Mouse (Mus musculus) lung, postnatal 0 days (tissue): ENCODE measurements around the gene St6galnac3.

Source experiments
- CTCF ChIP-seq: IDR thresholded peaks from 2 replicates; pipeline ENCODE4 v1.5.1; 2016; ENCODE audit warnings: antibody characterized with exemption, mild to moderate bottlenecking
- EP300 ChIP-seq: IDR thresholded peaks from 2 replicates; pipeline ENCODE4 v1.6.1; 2016; ENCODE audit warnings: antibody characterized with exemption, mild to moderate bottlenecking, control low read depth

DNA sequence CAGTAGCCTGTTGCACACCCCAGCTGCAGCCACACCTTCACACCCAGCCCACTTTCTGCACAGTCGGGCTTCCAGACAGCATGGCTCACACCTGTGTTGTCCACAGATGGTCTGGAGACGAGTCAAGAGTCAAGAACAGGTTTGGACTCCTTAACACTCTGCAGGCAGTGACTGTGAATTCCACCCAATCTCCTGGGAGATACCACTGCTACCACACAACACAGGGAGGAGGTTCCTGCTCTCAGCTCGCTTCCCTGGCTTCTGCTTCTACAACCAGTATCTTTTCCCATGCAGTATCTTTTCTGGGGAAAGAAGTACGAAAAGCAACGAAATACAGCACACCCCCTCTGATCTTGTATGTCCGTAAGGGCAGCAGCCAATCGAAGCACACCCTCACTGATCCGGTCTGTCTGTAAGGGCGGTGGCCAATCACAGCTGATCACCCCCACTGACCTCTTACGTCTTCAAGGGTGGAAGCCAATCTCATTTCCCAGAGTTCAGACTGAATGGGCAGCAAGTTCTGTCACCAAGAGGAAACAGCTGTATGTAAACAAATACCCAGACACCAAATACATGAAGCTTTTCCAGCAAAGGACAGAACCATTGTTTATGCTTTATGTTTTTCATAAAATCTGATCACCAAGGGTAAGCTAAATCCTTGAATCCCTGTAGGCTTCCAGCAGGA, 92.8 kb downstream of the St6galnac3 start:
- no peak for TF ChIP-seq CTCF
- TF ChIP-seq EP300: peak; percentile 82
